Mouse (Mus musculus) ES-E14 (cell line): ENCODE measurements around the gene Nrxn3.

Experiments used
- CHD2 ChIP-seq: IDR thresholded peaks from 2 replicates; pipeline ENCODE4 v1.6.1; 2014; ENCODE audit warnings: mild to moderate bottlenecking, low read depth, low read length, inconsistent platforms
- HCFC1 ChIP-seq: IDR thresholded peaks from 2 replicates; pipeline ENCODE4 v1.6.1; 2012; ENCODE audit warnings: low read length, inconsistent platforms, borderline replicate concordance; ENCODE audit not compliant: insufficient read depth
- ZNF384 ChIP-seq: IDR thresholded peaks from 2 replicates; pipeline ENCODE4 v1.6.1; 2012; ENCODE audit warnings: low read depth, low read length, inconsistent platforms

DNA sequence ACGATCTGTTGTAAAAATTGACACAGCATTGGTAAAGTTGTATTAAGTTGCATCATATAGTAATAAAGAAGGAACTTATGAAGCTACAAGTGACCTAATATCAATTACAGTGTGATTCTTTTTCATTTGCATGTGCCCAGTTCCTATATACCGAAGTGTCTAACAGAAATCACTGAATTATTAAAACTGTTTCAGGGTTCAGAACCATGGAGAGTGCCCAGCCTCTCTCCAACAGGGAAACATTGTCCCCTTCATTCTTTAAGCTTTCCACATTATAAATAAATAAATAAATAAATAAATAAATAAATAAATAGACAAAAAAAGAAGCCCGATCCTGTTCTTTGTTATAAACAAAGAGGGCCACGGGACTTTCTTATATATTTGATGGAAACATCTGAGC, 140.4 kb downstream of the Nrxn3 start:
- TF ChIP-seq ZNF384 = peak; percentile 10; the same call in 1 of the 2 replicates
- no peak for TF ChIP-seq CHD2
- no peak for TF ChIP-seq HCFC1
